In genomic region chr4:139075915-139076314, GRCm38 (mm10) we compare ENCODE assay signal across 8 mouse cellular contexts. TPM values are rescaled to one million over a fixed set of nuclear protein-coding genes. Genes with fewer than 3 reads are reported as not detected.
A peak's percentile ranks its signal among the peaks of the same experiment; 100 is the strongest.
DNase-seq lines count a peak whose midpoint lies in the region; ATAC-seq and TF ChIP-seq lines count a peak whose summit lies in the region.

No protein-coding gene starts in this region.

- TF ChIP-seq CTCF in cortical plate, adult 2 months (IDR thresholded peaks at IDR 0.05; ENCODE audit: extremely low read depth, insufficient read depth, low read length) = peak; percentile 62

- DNase-seq in kidney, adult 18-20 months = no peak
- DNase-seq in ovary, postnatal 10 days (ENCODE audit: low spot score) = no peak
- no peak for DNase-seq in urinary bladder, postnatal 14 days (ENCODE audit: low spot score)

- H3K4me3 ChIP-seq in kidney, embryonic 14.5 days (ENCODE audit: low read length) = peak overlapping the region; percentile 57; the same call in 1 of the 2 replicates
- H3K4me3 ChIP-seq in cortical plate, adult 2 months (ENCODE audit: insufficient read depth, low read length) = peak overlapping the region; percentile 76
- peak overlapping the region; percentile 71 for H3K4me3 ChIP-seq in hindbrain, embryonic 16.5 days (ENCODE audit: low read length)
- peak overlapping the region; percentile 61 for H3K4me3 ChIP-seq in midbrain, embryonic 16.5 days (ENCODE audit: low read depth, low read length)

- 0 out of 2 replicates have a peak, but pooled peaks cover 3% of the 10 kb centered on the region for H3K4me1 ChIP-seq in kidney, embryonic 14.5 days (ENCODE audit: control insufficient read depth, insufficient read depth, low read length)
- no peaks in the 10 kb centered on the region; the same call in 1 of the 2 replicates for H3K4me1 ChIP-seq in cortical plate, adult 2 months (ENCODE audit: control insufficient read depth, insufficient read depth, low read length)
- peaks cover 21% of the 10 kb centered on the region for H3K4me1 ChIP-seq in hindbrain, embryonic 16.5 days (ENCODE audit: control insufficient read depth, insufficient read depth, low read depth, low read length)
- H3K4me1 ChIP-seq in midbrain, embryonic 16.5 days (ENCODE audit: control insufficient read depth, insufficient read depth, low read length) = peaks cover 13% of the 10 kb centered on the region

- H3K36me3 ChIP-seq in kidney, embryonic 14.5 days (ENCODE audit: control insufficient read depth, insufficient read depth, low read length) = no peaks in the 10 kb centered on the region
- no peaks in the 10 kb centered on the region for H3K36me3 ChIP-seq in hindbrain, embryonic 16.5 days (ENCODE audit: control insufficient read depth, insufficient read depth, low read length)
- no peaks in the 10 kb centered on the region for H3K36me3 ChIP-seq in midbrain, embryonic 16.5 days (ENCODE audit: control insufficient read depth, insufficient read depth, low read length)

- H3K27me3 ChIP-seq in kidney, embryonic 14.5 days (ENCODE audit: control insufficient read depth, insufficient read depth, low read length) = peaks cover 48% of the 10 kb centered on the region
- peaks cover 38% of the 10 kb centered on the region for H3K27me3 ChIP-seq in hindbrain, embryonic 16.5 days (replicated peaks; ENCODE audit: control insufficient read depth, insufficient read depth, low read length)
- H3K27me3 ChIP-seq in midbrain, embryonic 16.5 days (ENCODE audit: control insufficient read depth, insufficient read depth, low read depth, low read length) = peaks cover 49% of the 10 kb centered on the region

- H3K9me3 ChIP-seq in kidney, embryonic 14.5 days (ENCODE audit: control insufficient read depth, low read length) = no peaks in the 10 kb centered on the region
- H3K9me3 ChIP-seq in hindbrain, embryonic 16.5 days (ENCODE audit: control insufficient read depth, low read length) = no peaks in the 10 kb centered on the region
- H3K9me3 ChIP-seq in midbrain, embryonic 16.5 days (replicated peaks; ENCODE audit: control insufficient read depth, low read length, poor library complexity, severe bottlenecking) = no peaks in the 10 kb centered on the region

- ATAC-seq in kidney, embryonic 14.5 days (ENCODE audit: low FRiP score, low TSS enrichment) = no peak
- no peak for ATAC-seq in hindbrain, embryonic 16.5 days
- ATAC-seq in midbrain, embryonic 16.5 days = no peak
- no peak for ATAC-seq in erythroblast, adult 5-6 weeks (replicated peaks; ENCODE audit: low FRiP score, poor library complexity, severe bottlenecking)

- H3K4me2 ChIP-seq in kidney, embryonic 14.5 days (replicated peaks; ENCODE audit: low read depth, low read length) = peak overlapping the region; percentile 99
- peak overlapping the region; percentile 94 for H3K4me2 ChIP-seq in hindbrain, embryonic 16.5 days (ENCODE audit: low read length)
- peak overlapping the region; percentile 89 for H3K4me2 ChIP-seq in midbrain, embryonic 16.5 days (ENCODE audit: low read length)

- H3K9ac ChIP-seq in kidney, embryonic 14.5 days (ENCODE audit: low read depth, low read length) = no peak overlapping the region
- no peak overlapping the region for H3K9ac ChIP-seq in hindbrain, embryonic 16.5 days (ENCODE audit: low read depth, low read length)
- H3K9ac ChIP-seq in midbrain, embryonic 16.5 days (ENCODE audit: low read depth, low read length) = no peak overlapping the region

- no peak for TF ChIP-seq POLR2A in cortical plate, adult 2 months (IDR thresholded peaks at IDR 0.05; ENCODE audit: extremely low read depth, insufficient read depth, low read length)

- 19% methylated on average over 5 of the region's 5 CpGs for WGBS in kidney, embryonic 14.5 days
- WGBS in hindbrain, embryonic 16.5 days = 20% methylated on average over 5 of the region's 5 CpGs
- WGBS in midbrain, embryonic 16.5 days = 21% methylated on average over 5 of the region's 5 CpGs

- no peak overlapping the region for H3K27ac ChIP-seq in kidney, embryonic 14.5 days (ENCODE audit: low read depth, low read length)
- no peak overlapping the region for H3K27ac ChIP-seq in cortical plate, adult 2 months (ENCODE audit: insufficient read depth, low read length)
- H3K27ac ChIP-seq in hindbrain, embryonic 16.5 days (ENCODE audit: low read depth, low read length) = no peak overlapping the region
- no peak overlapping the region for H3K27ac ChIP-seq in midbrain, embryonic 16.5 days (ENCODE audit: low read length)

RNA-seq across cellular contexts. Expression of gene Htr6, which starts 0.5 kb away (rescaled TPM):
- 0.10 and 0.12 TPM in 2 replicates for polyA plus RNA-seq in kidney, embryonic 14.5 days (2014; fragmentation: Nextera tagmentation; extraction: Ambion mirVana)
- polyA plus RNA-seq in cortical plate, adult 2 months (2012; rRNA removed) = 7.4 and 7.5 TPM in 2 replicates
- 0.64 and 0.66 TPM in 2 replicates for polyA plus RNA-seq in hindbrain, embryonic 16.5 days (2015; fragmentation: Nextera tagmentation; extraction: Ambion mirVana)
- 0.30 and 0.51 TPM in 2 replicates for polyA plus RNA-seq in midbrain, embryonic 16.5 days (2015; fragmentation: Nextera tagmentation; extraction: Ambion mirVana)
- total RNA-seq in erythroblast, adult 5-6 weeks (2015; ENCODE audit: low replicate concordance) = not detected in 2 replicates
- total RNA-seq in erythroblast, adult 5-6 weeks (2017; ENCODE audit: low replicate concordance) = not detected in 2 replicates

RNA-seq across cellular contexts. Expression of gene Nbl1, which starts 16.9 kb away (rescaled TPM):
- 15.5 and 22.3 TPM in 2 replicates for polyA plus RNA-seq in kidney, embryonic 14.5 days (2014; fragmentation: Nextera tagmentation; extraction: Ambion mirVana)
- 81.1 and 82.4 TPM in 2 replicates for polyA plus RNA-seq in cortical plate, adult 2 months (2012; rRNA removed)
- polyA plus RNA-seq in hindbrain, embryonic 16.5 days (2015; fragmentation: Nextera tagmentation; extraction: Ambion mirVana) = 43.7 and 57.7 TPM in 2 replicates
- 28.7 and 30.6 TPM in 2 replicates for polyA plus RNA-seq in midbrain, embryonic 16.5 days (2015; fragmentation: Nextera tagmentation; extraction: Ambion mirVana)
- total RNA-seq in erythroblast, adult 5-6 weeks (2015; ENCODE audit: low replicate concordance) = not detected in 2 replicates
- total RNA-seq in erythroblast, adult 5-6 weeks (2017; ENCODE audit: low replicate concordance) = not detected in 2 replicates

RNA-seq across cellular contexts. Expression of gene Minos1, which starts 55.0 kb away (rescaled TPM):
- polyA plus RNA-seq in kidney, embryonic 14.5 days (2014; fragmentation: Nextera tagmentation; extraction: Ambion mirVana) = 509 and 677 TPM in 2 replicates
- polyA plus RNA-seq in cortical plate, adult 2 months (2012; rRNA removed) = 180 and 195 TPM in 2 replicates
- 342 and 378 TPM in 2 replicates for polyA plus RNA-seq in hindbrain, embryonic 16.5 days (2015; fragmentation: Nextera tagmentation; extraction: Ambion mirVana)
- 337 and 343 TPM in 2 replicates for polyA plus RNA-seq in midbrain, embryonic 16.5 days (2015; fragmentation: Nextera tagmentation; extraction: Ambion mirVana)
- 103 and 127 TPM in 2 replicates for total RNA-seq in erythroblast, adult 5-6 weeks (2015; ENCODE audit: low replicate concordance)
- 36.6 and 91.7 TPM in 2 replicates for total RNA-seq in erythroblast, adult 5-6 weeks (2017; ENCODE audit: low replicate concordance)
